8 mouse cellular contexts compared by ENCODE assay signal in genomic region chr8:120536306-120537206, GRCm38 (mm10). TPM values are rescaled to one million over a fixed set of nuclear protein-coding genes. Genes with fewer than 3 reads are reported as not detected.
DNase-seq lines count a peak whose midpoint lies in the region; ATAC-seq and TF ChIP-seq lines count a peak whose summit lies in the region.

No protein-coding gene starts in this region.

- TF ChIP-seq EP300 in liver, embryonic 14.5 days (IDR thresholded peaks at IDR 0.05; ENCODE audit: low read depth) = no peak

- peak overlapping the region; percentile 93 for H3K27ac ChIP-seq in left cerebral cortex, adult 2 months
- H3K27ac ChIP-seq in embryonic facial prominence, embryonic 11.5 days (replicated peaks; ENCODE audit: low read depth, low read length) = peak overlapping the region; percentile 84; the same call in 1 of the 2 replicates
- peak overlapping the region; percentile 99 for H3K27ac ChIP-seq in hindbrain, embryonic 13.5 days
- peak overlapping the region; percentile 78 for H3K27ac ChIP-seq in liver, embryonic 14.5 days
- H3K27ac ChIP-seq in neural tube, embryonic 12.5 days = peak overlapping the region; percentile 97

- POLR2A ChIA-PET in Patski (lab: Charles Lee) = interaction anchor here (1.0 to 1.6 kb wide), 2 partner anchors 27 to 121 kb away, joined by 3 read pairs; no protein-coding TSS in a partner anchor

- H3K9ac ChIP-seq in embryonic facial prominence, embryonic 11.5 days (replicated peaks; ENCODE audit: low read length) = peak overlapping the region; percentile 61
- H3K9ac ChIP-seq in hindbrain, embryonic 13.5 days = peak overlapping the region; percentile 87
- peak overlapping the region; percentile 70 for H3K9ac ChIP-seq in liver, embryonic 14.5 days (replicated peaks)
- H3K9ac ChIP-seq in neural tube, embryonic 12.5 days = peak overlapping the region; percentile 86

- CTCF ChIA-PET in Patski (lab: Charles Lee) = interaction anchor here (1.8 kb wide), 1 partner anchor 46 kb away, joined by 6 read pairs; no protein-coding TSS in a partner anchor

- in situ Hi-C loops in Patski (cut with MboI; ENCODE audit: low pct_unique_long_range_greater_than_20kb) = loop anchor here (5.0 kb wide), 1 partner anchor 36 kb away; no protein-coding TSS in a partner anchor

- intact Hi-C loops in left cerebral cortex, adult 2 months (cut with DNase I) = loop anchor here (1.0 to 5.0 kb wide), 5 partner anchors 62 to 234 kb away; no protein-coding TSS in a partner anchor

- H3K9me3 ChIP-seq in embryonic facial prominence, embryonic 11.5 days (replicated peaks; ENCODE audit: control insufficient read depth, low read length) = no peaks in the 10 kb centered on the region
- H3K9me3 ChIP-seq in hindbrain, embryonic 13.5 days = no peaks in the 10 kb centered on the region
- no peaks in the 10 kb centered on the region for H3K9me3 ChIP-seq in liver, embryonic 14.5 days (ENCODE audit: control insufficient read depth, low read length)
- H3K9me3 ChIP-seq in neural tube, embryonic 12.5 days = no peaks in the 10 kb centered on the region

- peak overlapping the region; percentile 67 for H3K4me3 ChIP-seq in left cerebral cortex, adult 2 months
- peak overlapping the region; percentile 62 for H3K4me3 ChIP-seq in embryonic facial prominence, embryonic 11.5 days (ENCODE audit: low read depth, low read length)
- H3K4me3 ChIP-seq in hindbrain, embryonic 13.5 days = peak overlapping the region; percentile 59
- H3K4me3 ChIP-seq in liver, embryonic 14.5 days (ENCODE audit: insufficient read depth in 1 of 2, low read depth in 2 of 2, low read length in 2 of 2) = peak overlapping the region; percentile 73 to 88
- peak overlapping the region; percentile 64 for H3K4me3 ChIP-seq in neural tube, embryonic 12.5 days

- TF ChIP-seq CTCF in left cerebral cortex, adult 2 months (IDR thresholded peaks at IDR 0.05) = no peak
- TF ChIP-seq CTCF in Patski (IDR thresholded peaks at IDR 0.05) = no peak
- peak; percentile 21; the same call in 1 of the 2 replicates for TF ChIP-seq CTCF in liver, embryonic 14.5 days (IDR thresholded peaks at IDR 0.05; ENCODE audit: low read depth)

- no peaks in the 10 kb centered on the region for H3K27me3 ChIP-seq in Patski
- H3K27me3 ChIP-seq in embryonic facial prominence, embryonic 11.5 days (ENCODE audit: control insufficient read depth, insufficient read depth, low read length) = peaks cover 3% of the 10 kb centered on the region; the same call in 1 of the 2 replicates
- no peaks in the 10 kb centered on the region for H3K27me3 ChIP-seq in hindbrain, embryonic 13.5 days
- H3K27me3 ChIP-seq in liver, embryonic 14.5 days (ENCODE audit: control insufficient read depth, insufficient read depth, low read length) = no peaks in the 10 kb centered on the region
- no peaks in the 10 kb centered on the region for H3K27me3 ChIP-seq in neural tube, embryonic 12.5 days (replicated peaks)

- H3K4me1 ChIP-seq in embryonic facial prominence, embryonic 11.5 days (ENCODE audit: control insufficient read depth, insufficient read depth, low read length) = peaks cover 58% of the 10 kb centered on the region
- H3K4me1 ChIP-seq in hindbrain, embryonic 13.5 days (replicated peaks) = peaks cover 97% of the 10 kb centered on the region
- H3K4me1 ChIP-seq in liver, embryonic 14.5 days (replicated peaks; ENCODE audit: control insufficient read depth in 2 of 2, insufficient read depth in 2 of 2, low read length in 1 of 2) = peaks cover 54 to 57% of the 10 kb centered on the region in 2 experiments
- H3K4me1 ChIP-seq in neural tube, embryonic 12.5 days = peaks cover 94% of the 10 kb centered on the region

- DNase-seq in left cerebral cortex, adult 2 months (ENCODE audit: extremely low spot score in 1 of 2, low spot score in 2 of 2) = peak; percentile 56 to 63
- DNase-seq in left cerebral cortex, adult 8-10 months (ENCODE audit: low spot score in 2 of 2) = no peak
- DNase-seq in Patski (ENCODE audit: low read depth, low spot score) = no peak
- DNase-seq in embryonic facial prominence, embryonic 11.5 days (ENCODE audit: low spot score) = peak; percentile 52
- no peak for DNase-seq in liver, embryonic 14.5 days (ENCODE audit: low read depth in 3 of 3, low spot score in 3 of 3)
- DNase-seq in ovary, postnatal 10 days (ENCODE audit: low spot score) = no peak

- under 1% methylated on average over 61 of the region's 61 CpGs for WGBS in embryonic facial prominence, embryonic 11.5 days
- WGBS in hindbrain, embryonic 13.5 days = under 1% methylated on average over 61 of the region's 61 CpGs
- WGBS in liver, embryonic 14.5 days (ENCODE audit: insufficient replicate concordance) = under 1% methylated on average over 61 of the region's 61 CpGs
- WGBS in neural tube, embryonic 12.5 days = under 1% methylated on average over 61 of the region's 61 CpGs

- ATAC-seq in Patski = peak; percentile 18
- ATAC-seq in embryonic facial prominence, embryonic 11.5 days (replicated peaks; ENCODE audit: insufficient number of reproducible peaks, low FRiP score, low TSS enrichment, low read depth) = peak; percentile 16
- no peak for ATAC-seq in hindbrain, embryonic 13.5 days (ENCODE audit: low FRiP score)
- ATAC-seq in liver, embryonic 14.5 days (ENCODE audit: insufficient read depth) = peak; percentile 40
- ATAC-seq in neural tube, embryonic 12.5 days (ENCODE audit: low FRiP score, low read depth) = peak; percentile 8; the same call in 1 of the 2 replicates

- H3K36me3 ChIP-seq in embryonic facial prominence, embryonic 11.5 days (replicated peaks; ENCODE audit: control insufficient read depth, insufficient read depth, low read depth, low read length) = no peaks in the 10 kb centered on the region
- H3K36me3 ChIP-seq in hindbrain, embryonic 13.5 days = no peaks in the 10 kb centered on the region
- no peaks in the 10 kb centered on the region for H3K36me3 ChIP-seq in liver, embryonic 14.5 days (replicated peaks; ENCODE audit: control insufficient read depth, insufficient read depth, low read depth)
- no peaks in the 10 kb centered on the region for H3K36me3 ChIP-seq in neural tube, embryonic 12.5 days

- H3K4me2 ChIP-seq in embryonic facial prominence, embryonic 11.5 days (ENCODE audit: low read depth, low read length) = peak overlapping the region; percentile 98
- H3K4me2 ChIP-seq in hindbrain, embryonic 13.5 days = peak overlapping the region; percentile 98
- peak overlapping the region; percentile 93 for H3K4me2 ChIP-seq in liver, embryonic 14.5 days (ENCODE audit: low read depth)
- peak overlapping the region; percentile 97 for H3K4me2 ChIP-seq in neural tube, embryonic 12.5 days (replicated peaks)

RNA-seq across cellular contexts. Expression of gene Gins2, which starts 52.5 kb away (rescaled TPM):
- total RNA-seq in left cerebral cortex, adult 2 months (2021) = 1 to 10 TPM; 1.0 to 2.9 TPM
- total RNA-seq in left cerebral cortex, adult 8-10 months (2022) = 1 to 10 TPM; 1.1 to 3.3 (median 2.5) TPM
- 28.6 TPM for polyA plus RNA-seq in Patski (2021)
- 127 and 132 TPM in 2 replicates for polyA plus RNA-seq in embryonic facial prominence, embryonic 11.5 days (2014; fragmentation: Nextera tagmentation; extraction: Ambion mirVana)
- 23.1 and 24.5 TPM in 2 replicates for polyA plus RNA-seq in hindbrain, embryonic 13.5 days (2015; fragmentation: Nextera tagmentation; extraction: Ambion mirVana)
- polyA plus RNA-seq in liver, embryonic 14.5 days (2012; rRNA removed) = 31.5 and 37.5 TPM in 2 replicates
- polyA plus RNA-seq in liver, embryonic 14.5 days (2014; fragmentation: Nextera tagmentation; extraction: Ambion mirVana) = 63.4 and 63.7 TPM in 2 replicates
- 53.4 and 54.7 TPM in 2 replicates for polyA plus RNA-seq in neural tube, embryonic 12.5 days (2016; fragmentation: Nextera tagmentation; extraction: Ambion mirVana)

Comparison
In these comparisons a context has a peak if more than half of its experiments do, and no peak if none do; other contexts are left out.
1. DNase-seq: peak in left cerebral cortex, adult 2 months (2 of 2) and embryonic facial prominence, embryonic 11.5 days (single experiment); none in left cerebral cortex, adult 8-10 months (0 of 2), Patski (single experiment), liver, embryonic 14.5 days (0 of 3) and ovary, postnatal 10 days (single experiment).
2. Peak in every context shown above with its lines, with median percentiles within 50 percentile points of each other: H3K27ac ChIP-seq, H3K4me3 ChIP-seq, H3K4me2 ChIP-seq and H3K9ac ChIP-seq.